Mouse (Mus musculus): Measurements from ENCODE around the gene Cbl. TPM values are rescaled to one million over a fixed set of nuclear protein-coding genes. Genes with fewer than 3 reads are reported as not detected.

Gene Cbl
- polyA plus RNA-seq, 1 experiment from 2014 or later = 12.4 TPM

DNA sequence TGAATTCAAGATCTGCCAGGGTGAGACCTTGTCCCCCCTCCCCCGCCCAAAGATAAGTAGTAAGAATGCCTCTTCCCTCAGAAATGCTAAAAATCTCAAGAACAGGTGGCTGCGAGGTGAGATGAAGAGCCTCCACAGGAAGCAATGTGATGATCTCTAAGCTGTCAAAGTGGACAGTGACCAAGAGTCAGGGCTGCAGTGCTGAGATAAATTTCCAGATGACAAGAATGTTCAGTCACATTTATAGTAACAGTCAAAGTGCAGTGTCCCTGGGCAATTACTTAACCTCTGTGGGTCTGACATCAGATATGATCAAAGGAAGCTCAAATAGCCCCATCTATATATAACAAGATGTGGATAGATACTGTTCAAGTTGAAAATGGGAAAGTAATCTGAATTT lies 56.4 kb downstream of the Cbl start:
- Histone ChIP-seq H3K4me3 (replicated peaks) (no peak overlapping the region), H3K9me3 (no peaks in the 10 kb centered on the region), H3K9ac (no peak overlapping the region), H3K27ac (no peak overlapping the region), H3K36me3 (no peaks in the 10 kb centered on the region; the same call in 1 of the 2 replicates), H3K4me1 (0 out of 2 replicates have a peak, but pooled peaks cover 7% of the 10 kb centered on the region), H3K4me2 (no peak overlapping the region), H3K27me3 (replicated peaks) (no peaks in the 10 kb centered on the region)
- WGBS = 67% methylated on average over 2 of the region's 2 CpGs
- ATAC-seq (ENCODE audit: insufficient read depth, low FRiP score, low read depth) = no peak

DNA sequence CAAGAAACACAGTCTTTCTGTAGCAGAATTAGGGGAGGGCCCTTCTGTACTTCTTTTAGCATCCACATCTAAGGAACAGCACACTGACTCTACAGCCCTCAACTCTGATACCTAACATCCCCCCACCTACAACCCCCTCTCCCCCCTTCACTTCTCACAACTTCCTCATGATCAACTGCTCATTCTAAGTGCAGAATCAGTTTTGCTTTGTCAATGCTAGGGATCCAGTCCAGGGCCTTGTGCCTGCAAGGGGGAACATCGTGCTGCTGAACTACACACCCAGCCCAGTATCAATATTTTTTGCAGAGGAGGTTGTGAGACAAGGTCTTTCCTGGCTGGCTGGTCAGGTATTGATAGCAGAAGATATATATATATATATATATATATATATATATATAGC lies 57.9 kb downstream of the Cbl start:
- Histone ChIP-seq H3K36me3 (peaks cover 8% of the 10 kb centered on the region), H3K4me3 (replicated peaks) (no peak overlapping the region), H3K27me3 (replicated peaks) (no peaks in the 10 kb centered on the region), H3K9ac (no peak overlapping the region), H3K27ac (peak overlapping the region; percentile 68), H3K4me1 (peaks cover 12% of the 10 kb centered on the region; the same call in 1 of the 2 replicates), H3K4me2 (0 out of 2 replicates have a peak overlapping the region, but pooled peaks have one; percentile 10), H3K9me3 (no peaks in the 10 kb centered on the region)
- WGBS = 76% methylated on average over 1 of the region's 1 CpGs
- no peak for ATAC-seq (ENCODE audit: insufficient read depth, low FRiP score, low read depth)

DNA sequence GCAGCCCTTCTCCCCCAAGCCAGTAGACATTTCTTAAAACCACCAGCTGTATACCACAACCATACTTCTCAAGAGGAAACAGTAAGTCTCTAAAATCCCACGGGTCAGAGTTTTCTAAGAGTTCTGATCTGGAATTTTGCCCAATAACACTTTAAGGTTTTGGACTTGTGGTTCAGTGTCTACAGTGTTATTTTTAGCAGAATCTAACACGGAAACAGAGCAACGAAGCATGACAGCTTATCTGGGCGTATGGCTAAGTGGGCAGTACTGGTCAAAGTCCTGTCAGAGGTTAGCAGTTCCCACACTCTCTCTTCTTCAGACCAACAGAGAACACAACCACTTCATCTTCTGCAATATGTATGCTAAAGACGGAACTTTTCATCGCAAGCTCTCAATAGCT lies 58.3 kb downstream of the Cbl start:
- no peak overlapping the region for H3K4me3 ChIP-seq (replicated peaks)
- peak overlapping the region; percentile 68 for H3K27ac ChIP-seq
- H3K4me1 ChIP-seq = peaks cover 12% of the 10 kb centered on the region; the same call in 1 of the 2 replicates
- ATAC-seq (ENCODE audit: insufficient read depth, low FRiP score, low read depth) = no peak; the same call in 1 of the 2 replicates
- H3K9ac ChIP-seq = no peak overlapping the region
- peaks cover 10% of the 10 kb centered on the region for H3K36me3 ChIP-seq
- 0 out of 2 replicates have a peak overlapping the region, but pooled peaks have one; percentile 10 for H3K4me2 ChIP-seq
- H3K27me3 ChIP-seq (replicated peaks) = no peaks in the 10 kb centered on the region
- WGBS = 40% methylated on average over 6 of the region's 6 CpGs
- no peaks in the 10 kb centered on the region for H3K9me3 ChIP-seq

DNA sequence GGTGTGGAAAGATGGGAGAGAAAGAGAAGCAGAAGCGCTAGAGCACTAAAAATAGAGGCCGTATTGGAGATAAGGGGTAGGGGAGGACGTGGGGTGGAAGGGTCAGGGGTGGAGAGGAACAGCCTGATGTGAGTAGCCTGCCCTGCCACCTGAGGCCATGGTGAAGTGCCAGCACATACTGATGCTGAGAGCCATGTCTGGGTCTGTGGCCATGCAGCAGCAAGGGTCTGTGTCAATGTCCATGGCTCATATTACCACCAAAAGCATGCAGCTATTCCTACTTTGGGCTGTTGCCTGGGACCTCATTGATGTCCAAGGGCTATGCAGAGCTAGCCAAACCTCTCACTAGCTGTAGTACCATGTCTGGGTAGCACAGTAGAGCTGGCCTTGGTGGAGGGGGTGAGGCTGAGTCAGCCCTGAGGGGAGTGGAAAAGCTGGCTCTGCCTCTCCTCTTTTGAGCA lies 63.1 kb downstream of the Cbl start:
- no peak for ATAC-seq (ENCODE audit: insufficient read depth, low FRiP score, low read depth)
- peaks cover 8% of the 10 kb centered on the region; the same call in 1 of the 2 replicates for H3K4me1 ChIP-seq
- no peaks in the 10 kb centered on the region for H3K27me3 ChIP-seq (replicated peaks)
- 73% methylated on average over 3 of the region's 3 CpGs for WGBS
- peaks cover 15% of the 10 kb centered on the region for H3K36me3 ChIP-seq
- H3K9me3 ChIP-seq = no peaks in the 10 kb centered on the region
- H3K27ac ChIP-seq = no peak overlapping the region
- H3K9ac ChIP-seq = no peak overlapping the region
- H3K4me2 ChIP-seq = no peak overlapping the region
- no peak overlapping the region for H3K4me3 ChIP-seq (replicated peaks)

DNA sequence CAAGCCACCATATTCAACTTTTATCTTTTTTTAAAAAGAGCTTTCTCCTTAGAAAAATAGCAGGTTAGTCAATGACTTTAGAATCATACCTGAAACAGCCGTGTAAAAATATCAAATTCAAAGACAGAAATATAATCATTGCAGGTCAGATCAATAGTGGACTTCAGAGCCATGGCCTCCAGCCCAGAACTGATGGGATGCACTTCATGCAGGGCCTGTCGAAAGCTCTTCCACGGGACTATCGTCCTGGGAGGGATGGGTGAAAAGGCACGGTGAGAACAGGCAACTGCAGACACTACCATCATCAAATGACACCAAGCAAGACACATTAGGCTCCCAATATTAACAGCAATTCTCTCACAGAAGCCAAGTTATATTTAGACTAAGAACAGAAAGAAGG lies 64.9 kb downstream of the Cbl start:
- Histone ChIP-seq H3K4me1 (peaks cover 4% of the 10 kb centered on the region; the same call in 1 of the 2 replicates), H3K36me3 (peaks cover 23% of the 10 kb centered on the region), H3K9me3 (no peaks in the 10 kb centered on the region), H3K4me2 (no peak overlapping the region), H3K9ac (no peak overlapping the region), H3K4me3 (replicated peaks) (no peak overlapping the region), H3K27ac (no peak overlapping the region), H3K27me3 (replicated peaks) (no peaks in the 10 kb centered on the region)
- WGBS = 80% methylated on average over 5 of the region's 5 CpGs
- ATAC-seq (ENCODE audit: insufficient read depth, low FRiP score, low read depth) = no peak

DNA sequence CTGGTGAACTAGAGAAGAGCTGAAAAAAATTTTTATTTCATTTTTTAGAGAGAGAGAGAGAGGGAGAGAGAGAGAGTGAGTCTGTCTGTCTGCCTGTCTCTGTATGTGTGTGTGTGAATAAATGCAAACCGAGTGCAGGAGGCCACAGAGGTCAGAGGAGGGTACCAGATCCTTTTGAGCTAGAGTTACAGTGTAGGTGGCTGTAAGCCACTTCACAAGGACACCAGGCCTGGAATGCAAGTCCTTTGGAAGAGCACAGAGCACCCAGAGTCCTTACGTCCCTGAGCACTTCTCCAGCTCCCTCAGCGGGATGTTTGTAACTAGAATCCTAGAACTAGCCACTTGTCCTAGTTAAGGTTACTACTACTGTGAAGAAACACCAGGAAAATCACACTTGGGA lies 74.0 kb downstream of the Cbl start:
- H3K27me3 ChIP-seq (replicated peaks) = no peaks in the 10 kb centered on the region
- ATAC-seq (ENCODE audit: insufficient read depth, low FRiP score, low read depth) = no peak
- H3K4me3 ChIP-seq (replicated peaks) = no peak overlapping the region
- no peaks in the 10 kb centered on the region for H3K9me3 ChIP-seq
- peaks cover 46% of the 10 kb centered on the region for H3K36me3 ChIP-seq
- H3K9ac ChIP-seq = no peak overlapping the region
- no peak overlapping the region for H3K27ac ChIP-seq
- no peaks in the 10 kb centered on the region for H3K4me1 ChIP-seq
- WGBS = 78% methylated on average over 3 of the region's 3 CpGs
- no peak overlapping the region for H3K4me2 ChIP-seq

DNA sequence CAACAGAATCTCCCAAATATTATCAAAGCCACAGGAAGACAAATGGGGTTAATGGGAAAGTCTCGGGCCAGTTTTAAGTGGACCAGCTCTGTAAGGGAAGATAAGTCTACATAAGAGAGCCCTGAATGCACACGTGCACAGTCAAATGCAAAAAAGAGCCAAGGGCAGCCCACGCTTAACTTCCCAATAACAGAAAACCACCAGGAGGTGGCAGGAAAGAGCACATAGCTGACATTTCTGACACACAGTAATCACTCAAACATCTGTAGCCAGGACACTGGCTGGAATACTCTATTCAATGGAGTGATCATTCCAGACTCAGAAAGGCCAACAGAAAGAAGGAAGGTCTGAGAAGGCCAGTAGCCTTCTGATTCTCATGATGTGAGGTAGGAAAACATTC lies 86.6 kb downstream of the Cbl start:
- no peak overlapping the region for H3K4me3 ChIP-seq (replicated peaks)
- H3K36me3 ChIP-seq = peaks cover 27% of the 10 kb centered on the region
- no peak for ATAC-seq (ENCODE audit: insufficient read depth, low FRiP score, low read depth)
- 64% methylated on average over 3 of the region's 3 CpGs for WGBS
- H3K27me3 ChIP-seq (replicated peaks) = no peaks in the 10 kb centered on the region
- no peak overlapping the region for H3K4me2 ChIP-seq
- H3K9me3 ChIP-seq = no peaks in the 10 kb centered on the region
- no peak overlapping the region for H3K27ac ChIP-seq
- H3K4me1 ChIP-seq = no peaks in the 10 kb centered on the region
- no peak overlapping the region for H3K9ac ChIP-seq

DNA sequence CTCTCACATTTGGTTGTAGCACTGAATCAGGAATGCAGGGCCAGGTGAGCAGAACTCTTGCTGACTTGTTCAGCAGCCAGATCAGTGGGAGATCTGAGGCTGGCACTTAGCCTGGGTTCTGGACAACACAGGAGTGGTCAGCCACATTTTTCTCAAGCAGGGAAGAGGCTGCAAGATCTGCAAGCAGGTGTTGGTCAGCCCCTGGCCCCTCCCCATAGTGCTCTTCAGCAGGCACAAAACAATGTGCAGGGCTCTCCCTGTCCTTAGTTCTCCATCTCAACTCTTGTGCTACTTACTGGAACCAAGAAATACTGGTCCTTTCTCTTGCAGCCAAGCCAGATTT lies 89.2 kb downstream of the Cbl start:
- Histone ChIP-seq H3K27ac (no peak overlapping the region), H3K9ac (no peak overlapping the region), H3K4me1 (no peaks in the 10 kb centered on the region), H3K9me3 (no peaks in the 10 kb centered on the region), H3K27me3 (replicated peaks) (no peaks in the 10 kb centered on the region), H3K4me3 (replicated peaks) (no peak overlapping the region), H3K4me2 (no peak overlapping the region), H3K36me3 (peaks cover 17% of the 10 kb centered on the region; the same call in 1 of the 2 replicates)
- ATAC-seq (ENCODE audit: insufficient read depth, low FRiP score, low read depth) = no peak

DNA sequence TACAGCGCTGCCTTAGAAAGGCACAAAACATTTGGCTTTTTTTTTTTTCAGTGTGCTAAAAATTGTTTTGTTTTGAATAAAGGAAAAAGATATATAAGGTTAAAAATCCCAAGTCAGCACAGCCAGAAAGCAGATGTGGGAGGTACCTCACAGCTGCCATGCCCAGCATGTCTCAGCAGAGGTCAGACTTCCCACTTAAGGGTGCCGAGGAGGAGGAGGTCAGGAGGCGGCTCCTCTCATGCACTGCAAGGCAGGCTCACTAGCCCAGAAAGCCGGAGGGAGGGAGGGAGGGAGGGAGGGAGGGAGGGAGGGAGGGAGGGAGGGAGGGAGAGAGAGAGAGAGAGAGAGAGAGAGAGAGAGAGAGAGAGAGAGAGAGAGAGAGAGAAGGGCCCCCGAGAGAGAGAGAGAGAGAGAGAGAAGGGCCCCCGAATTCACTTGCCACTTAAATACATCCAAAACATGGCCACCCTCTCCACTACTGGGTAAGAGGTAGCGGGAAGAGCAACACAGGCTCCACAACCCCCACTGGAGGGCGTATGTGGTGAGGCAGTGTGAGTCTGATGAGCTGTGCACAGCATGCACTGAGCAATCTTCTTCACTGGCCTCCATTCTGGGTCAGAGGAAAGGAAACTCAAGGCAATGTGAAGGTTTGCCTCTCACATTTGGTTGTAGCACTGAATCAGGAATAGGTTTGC lies 89.7 kb downstream of the Cbl start:
- H3K4me3 ChIP-seq (replicated peaks) = no peak overlapping the region
- H3K27me3 ChIP-seq (replicated peaks) = no peaks in the 10 kb centered on the region
- no peak overlapping the region for H3K27ac ChIP-seq
- peak; percentile 47; the same call in 1 of the 2 replicates for ATAC-seq (ENCODE audit: insufficient read depth, low FRiP score, low read depth)
- no peaks in the 10 kb centered on the region for H3K9me3 ChIP-seq
- H3K4me2 ChIP-seq = no peak overlapping the region
- no peaks in the 10 kb centered on the region for H3K4me1 ChIP-seq
- no peak overlapping the region for H3K9ac ChIP-seq
- H3K36me3 ChIP-seq = peaks cover 17% of the 10 kb centered on the region; the same call in 1 of the 2 replicates
- 38% methylated on average over 7 of the region's 8 CpGs for WGBS

DNA sequence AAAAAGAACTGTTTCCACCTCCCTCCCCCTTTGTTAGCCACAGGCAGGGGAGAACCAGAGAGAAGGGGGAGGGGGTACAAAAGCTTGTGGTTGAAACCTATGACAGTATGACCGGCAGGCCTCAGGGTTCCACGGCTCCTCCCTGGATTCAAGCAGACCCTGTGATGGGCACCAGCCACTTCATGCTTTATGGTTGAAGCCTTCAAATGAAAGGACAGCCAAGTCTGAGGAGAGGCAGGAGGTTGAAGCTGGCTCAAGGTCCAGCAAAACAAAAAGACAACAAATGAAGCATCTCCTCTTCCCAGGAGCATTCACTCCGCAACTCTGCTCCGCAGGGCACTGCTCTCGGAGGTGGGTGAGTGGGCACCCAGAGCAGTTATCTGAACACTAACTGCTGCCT lies 90.4 kb downstream of the Cbl start:
- H3K4me2 ChIP-seq = no peak overlapping the region
- peaks cover 15% of the 10 kb centered on the region; the same call in 1 of the 2 replicates for H3K36me3 ChIP-seq
- no peaks in the 10 kb centered on the region for H3K27me3 ChIP-seq (replicated peaks)
- H3K27ac ChIP-seq = peak overlapping the region; percentile 18; the same call in 1 of the 2 replicates
- WGBS = 80% methylated on average over 5 of the region's 5 CpGs
- H3K9me3 ChIP-seq = no peaks in the 10 kb centered on the region
- H3K4me3 ChIP-seq (replicated peaks) = no peak overlapping the region
- H3K9ac ChIP-seq = no peak overlapping the region
- no peak for ATAC-seq (ENCODE audit: insufficient read depth, low FRiP score, low read depth)
- H3K4me1 ChIP-seq = no peaks in the 10 kb centered on the region

DNA sequence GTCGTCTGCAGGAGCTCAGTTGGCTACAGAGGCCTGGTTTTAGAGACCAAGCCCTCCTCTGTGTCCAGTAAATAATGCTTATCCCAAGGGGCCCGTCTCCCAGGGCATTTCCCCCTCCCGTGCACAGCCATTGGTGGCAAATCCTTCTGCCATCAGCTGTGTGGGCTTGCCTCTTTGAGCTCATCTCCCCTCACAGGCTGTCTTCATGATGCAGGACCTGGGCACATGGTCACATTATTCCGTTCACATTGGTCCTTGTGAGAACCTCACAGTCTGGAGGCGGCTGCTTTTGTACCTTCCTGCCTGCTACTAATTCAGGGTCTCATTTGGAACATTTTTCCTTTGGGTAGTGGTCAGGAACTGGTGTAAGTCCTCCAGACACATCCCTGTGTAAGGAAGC lies 91.9 kb downstream of the Cbl start:
- Histone ChIP-seq H3K27me3 (replicated peaks) (no peaks in the 10 kb centered on the region), H3K9ac (no peak overlapping the region), H3K4me3 (replicated peaks) (no peak overlapping the region), H3K27ac (no peak overlapping the region), H3K9me3 (no peaks in the 10 kb centered on the region), H3K4me2 (no peak overlapping the region), H3K36me3 (peaks cover 14% of the 10 kb centered on the region; the same call in 1 of the 2 replicates), H3K4me1 (no peaks in the 10 kb centered on the region)
- ATAC-seq (ENCODE audit: insufficient read depth, low FRiP score, low read depth) = no peak
- WGBS = 63% methylated on average over 5 of the region's 5 CpGs

DNA sequence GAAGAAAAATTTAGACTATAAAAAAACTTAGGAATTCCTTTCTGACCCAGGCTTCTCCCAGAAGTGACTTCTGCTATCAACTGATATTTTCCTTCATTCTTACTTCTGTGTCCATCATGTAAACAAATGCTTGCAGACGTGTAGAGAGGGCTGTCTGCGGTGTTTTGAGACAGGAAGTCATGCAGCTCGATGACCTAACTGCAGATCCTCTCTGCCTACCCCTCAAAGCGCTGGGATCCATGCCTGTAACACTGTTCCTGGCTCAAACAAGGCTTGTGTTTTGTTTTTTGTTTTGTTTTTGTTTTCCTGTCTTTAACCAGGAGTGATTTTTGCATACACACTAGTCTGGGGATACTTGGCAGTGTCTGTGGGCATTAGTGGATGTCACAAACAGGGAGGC lies 96.0 kb downstream of the Cbl start:
- no peak for ATAC-seq (ENCODE audit: insufficient read depth, low FRiP score, low read depth)
- 44% methylated on average over 4 of the region's 4 CpGs for WGBS
- H3K9ac ChIP-seq = no peak overlapping the region
- H3K27ac ChIP-seq = no peak overlapping the region
- H3K36me3 ChIP-seq = 0 out of 2 replicates have a peak, but pooled peaks cover 3% of the 10 kb centered on the region
- H3K27me3 ChIP-seq (replicated peaks) = no peaks in the 10 kb centered on the region
- H3K4me2 ChIP-seq = no peak overlapping the region
- no peak overlapping the region for H3K4me3 ChIP-seq (replicated peaks)
- peaks cover 16% of the 10 kb centered on the region for H3K4me1 ChIP-seq
- no peaks in the 10 kb centered on the region for H3K9me3 ChIP-seq
